Mouse (Mus musculus) telencephalon, adult 2 months (tissue): ENCODE results near the gene Blvra.

Source experiments
- DNase-seq: peaks from one replicate; pipeline ENCODE4 v3.0.0-alpha.2; 2011; ENCODE audit warnings: low read depth, low spot score

Blvra gene

DNA sequence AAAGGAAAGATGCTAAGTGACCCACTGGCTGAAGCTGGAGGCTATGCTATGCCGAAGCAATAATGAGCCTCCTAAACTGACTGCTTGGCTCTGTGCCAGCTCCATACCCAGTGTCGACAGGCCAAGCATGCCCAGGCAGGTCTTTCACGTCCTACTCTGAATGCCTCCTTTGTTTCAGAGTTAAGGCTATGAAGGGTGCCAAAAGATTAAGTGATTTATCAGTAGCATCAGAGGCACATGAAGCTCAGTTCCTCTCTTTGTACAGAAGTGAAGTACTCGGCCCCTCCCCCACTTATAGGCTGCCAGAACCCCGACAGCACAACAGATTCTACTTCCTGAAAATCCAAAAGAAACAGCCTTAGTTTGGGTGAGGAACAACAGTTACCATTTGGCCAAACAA, 66.5 kb downstream of the Blvra start:
- peak; percentile 28 for DNase-seq

DNA sequence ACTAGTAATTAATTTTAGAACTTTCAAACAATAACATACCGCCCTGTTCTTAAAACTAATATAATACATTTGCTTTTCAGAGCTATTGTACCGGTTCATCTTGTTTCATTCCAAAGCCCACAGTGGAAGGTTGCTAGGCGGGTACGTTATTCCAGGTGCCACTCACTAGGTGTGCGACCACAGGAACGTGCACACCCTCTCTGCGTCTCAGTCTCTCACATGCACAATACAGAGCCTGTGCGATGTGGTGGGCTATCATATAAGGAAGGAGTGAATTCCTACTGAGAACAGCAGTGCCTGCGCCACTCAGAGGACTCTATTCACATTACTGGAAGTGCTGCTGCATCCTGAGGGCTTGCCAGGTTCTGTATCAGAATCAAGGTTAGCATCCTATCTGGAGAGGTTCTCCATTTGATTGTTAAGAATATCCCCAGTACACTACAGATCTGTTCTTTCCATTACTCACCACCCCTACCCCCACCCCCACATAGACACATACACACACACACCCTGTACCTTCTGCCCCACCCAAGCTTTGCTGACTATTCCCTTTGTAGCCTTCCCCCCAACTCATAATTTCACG, 67.5 kb downstream of the Blvra start:
- DNase-seq, result no peak

- DNase-seq, result no peak
Observed at GRCm38 (mm10) chr2:127138449-127138848, 68.0 kb downstream of the Blvra start.

- DNase-seq, result no peak
Observed at GRCm38 (mm10) chr2:127139094-127139493, 68.6 kb downstream of the Blvra start.

- DNase-seq, result no peak
Observed at GRCm38 (mm10) chr2:127139605-127140004, 69.1 kb downstream of the Blvra start.

GRCm38 (mm10) chr2:127140011-127140410, 69.5 kb downstream of the Blvra start:
- no peak for DNase-seq

DNA sequence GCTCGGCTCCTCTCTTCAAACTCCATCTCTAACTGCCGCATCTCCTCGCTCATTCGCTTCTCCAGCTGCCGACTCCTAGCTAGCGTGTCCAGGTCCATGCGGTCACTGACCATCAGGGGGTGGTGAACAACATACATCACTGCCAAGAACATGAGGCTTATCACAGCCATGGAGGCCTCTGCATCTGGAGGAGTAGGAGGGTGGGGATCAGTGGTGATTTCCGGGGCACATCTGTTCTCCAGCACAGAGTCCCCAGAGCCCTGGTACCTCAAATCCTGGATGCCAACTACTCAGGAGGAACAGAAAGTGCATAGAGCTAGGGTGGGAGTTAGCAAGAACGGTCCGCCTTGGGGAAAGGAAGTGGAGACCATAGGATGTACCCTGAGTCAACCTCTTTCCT, 71.6 kb downstream of the Blvra start:
- no peak for DNase-seq

DNA sequence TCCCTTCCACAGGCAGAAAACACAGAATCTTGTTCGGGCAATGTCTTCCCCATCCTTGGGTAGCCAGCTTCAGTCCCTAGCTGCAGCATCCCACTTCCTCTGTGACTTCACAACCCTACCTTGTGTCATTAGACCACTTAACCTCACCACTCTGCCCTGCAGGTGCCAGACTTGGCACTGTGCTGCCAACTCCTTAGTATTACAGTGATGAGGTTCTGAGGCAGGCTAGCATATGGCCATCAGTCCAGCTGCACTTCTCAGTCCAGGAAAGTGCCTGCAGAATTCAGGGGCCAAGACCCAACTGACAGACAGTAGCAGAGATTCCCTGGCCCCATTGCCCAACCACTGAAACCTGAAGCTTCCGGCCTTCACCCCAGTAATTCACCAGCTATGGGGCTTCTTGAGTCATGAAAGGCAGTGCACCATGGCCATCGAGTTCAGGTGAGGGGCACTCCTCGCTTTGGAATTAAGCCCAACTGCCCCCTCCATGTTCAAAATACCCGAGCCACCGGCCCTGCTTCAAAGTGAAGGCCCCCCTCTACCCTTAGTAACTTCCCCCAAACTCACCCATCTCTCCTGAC, 72.2 kb downstream of the Blvra start:
- DNase-seq, result no peak

DNA sequence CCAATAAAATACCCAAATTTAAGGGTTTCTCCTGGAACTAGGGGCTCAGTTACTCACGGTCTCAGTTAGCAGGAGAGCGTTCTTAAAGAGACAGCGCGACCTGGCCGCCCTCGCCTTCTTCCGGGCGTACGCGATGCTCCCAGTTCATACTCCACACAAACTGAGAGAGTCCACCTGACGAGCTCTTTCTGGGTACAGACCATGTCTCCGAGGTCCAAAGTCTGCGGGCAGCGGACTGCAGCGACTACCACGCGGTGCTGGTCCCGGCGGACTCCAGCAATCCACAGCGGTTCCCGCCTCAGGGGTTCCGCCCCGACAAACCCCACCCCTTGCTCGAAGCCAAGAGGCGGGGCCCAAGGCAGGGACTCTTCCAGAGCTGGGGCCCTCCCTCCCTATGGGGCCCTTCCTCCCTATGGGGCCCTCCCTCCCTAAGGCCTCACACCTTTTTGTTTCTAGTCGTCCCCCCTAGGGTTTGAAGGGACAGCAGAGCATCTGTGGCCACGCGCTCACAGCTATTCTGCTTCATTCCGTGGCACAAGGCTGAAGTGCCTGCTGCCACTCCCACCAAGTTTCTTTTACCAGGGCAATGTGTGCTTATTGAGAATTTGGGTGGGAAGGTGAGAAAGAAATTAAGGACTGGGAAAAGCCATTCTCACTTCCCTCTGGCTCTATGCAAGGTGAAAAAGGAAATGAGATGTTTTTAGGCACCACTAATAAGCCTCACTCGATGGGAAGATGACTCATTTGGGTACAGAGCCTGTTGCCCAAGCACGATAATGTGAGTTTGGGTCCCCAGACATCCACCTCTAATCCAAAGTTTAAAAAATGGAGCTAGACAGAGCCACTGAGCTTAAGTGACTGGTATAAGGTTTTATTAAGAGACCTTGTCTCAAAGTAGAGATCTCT, 72.9 kb downstream of the Blvra start, which contains the start of gene Itpripl1:
Itpripl1 (minus strand) TSS at position 285 of the 906 bp plus-strand sequence.
- DNase-seq, result no peak

- no peak for DNase-seq
Observed at GRCm38 (mm10) chr2:127145699-127146098, 75.2 kb downstream of the Blvra start.
